Mouse (Mus musculus) neural tube, embryonic 12.5 days (tissue): Measurements from ENCODE around the gene Clock. TPM values are rescaled to one million over a fixed set of nuclear protein-coding genes. Genes with fewer than 3 reads are reported as not detected.
A peak's percentile ranks its signal among the peaks of the same experiment; 100 is the strongest.

Source experiments
- ATAC-seq: fragments of 200-750 bp; cut with Nextera tagmentation; 2 replicates; pipeline ENCODE4 v1.8.0; 2017; ENCODE audit warnings: low read depth, mild to moderate bottlenecking, moderate TSS enrichment, moderate library complexity; ENCODE audit not compliant: low FRiP score
- H3K27ac ChIP-seq: fragments of 300-500 bp; sonication (generic); 2 replicates; pipeline ENCODE4 v1.5.1; 2016
- H3K27me3 ChIP-seq: fragments of 300-500 bp; sonication (generic); replicated peaks from 2 replicates; pipeline ENCODE4 v1.6.1; 2016; ENCODE audit warnings: mild to moderate bottlenecking
- H3K36me3 ChIP-seq: fragments of 300-500 bp; sonication (generic); 2 replicates; pipeline ENCODE4 v1.6.1; 2016; ENCODE audit warnings: mild to moderate bottlenecking
- H3K4me1 ChIP-seq: fragments of 300-500 bp; sonication (generic); 2 replicates; pipeline ENCODE4 v1.6.1; 2016
- H3K4me2 ChIP-seq: fragments of 300-500 bp; sonication (generic); replicated peaks from 2 replicates; pipeline ENCODE4 v1.6.1; 2016; ENCODE audit warnings: mild to moderate bottlenecking
- H3K4me3 ChIP-seq: fragments of 300-500 bp; sonication (generic); 2 replicates; pipeline ENCODE4 v1.5.1; 2016
- H3K9ac ChIP-seq: fragments of 300-500 bp; sonication (generic); 2 replicates; pipeline ENCODE4 v1.6.1; 2016; ENCODE audit warnings: mild to moderate bottlenecking
- H3K9me3 ChIP-seq: fragments of 300-500 bp; sonication (generic); 2 replicates; pipeline ENCODE4 v1.6.1; 2016; ENCODE audit warnings: mild to moderate bottlenecking
- WGBS: fragments of 180-500 bp; shearing (Covaris S2); methylation state at CpG from one replicate; pipeline ENCODE4 v1.1.7; 2016; 5-methylcytosine and 5-hydroxymethylcytosine counted together
- polyA plus RNA-seq: library from polyadenylated mRNA; unstranded; fragments of >200 nt; fragmentation: Nextera tagmentation; extraction: Ambion mirVana; gene quantifications from 2 replicates; pipeline ENCODE4 v1.2.1, GENCODE M21; 2016

Gene Clock
- 14.3 and 14.5 TPM in 2 replicates for polyA plus RNA-seq

- Histone ChIP-seq H3K4me3 (peak within 1 kb of the TSS; percentile 98), H3K4me2 (peak within 1 kb of the TSS; percentile 80), H3K9me3 (no peaks in the 10 kb centered on the region), H3K9ac (peak within 1 kb of the TSS; percentile 91), H3K4me1 (peaks cover 19% of the 10 kb centered on the region; the same call in 1 of the 2 replicates), H3K27ac (peak within 1 kb of the TSS; percentile 98), H3K36me3 (no peaks in the 10 kb centered on the region), H3K27me3 (no peaks in the 10 kb centered on the region)
- ATAC-seq, result peak; percentile 86
- WGBS, result under 1% methylated on average over 92 of the region's 104 CpGs
Observed at GRCm38 (mm10) chr5:76304452-76305341, at the start of gene Clock. Gene Clock, minus strand, starts transcription at chr5:76304792.

GRCm38 (mm10) chr5:76351953-76352611, 47.5 kb upstream of the Clock start:
- Histone ChIP-seq H3K27ac (no peak overlapping the region), H3K4me2 (no peak overlapping the region), H3K36me3 (no peaks in the 10 kb centered on the region), H3K9me3 (no peaks in the 10 kb centered on the region), H3K4me3 (no peak overlapping the region), H3K27me3 (no peaks in the 10 kb centered on the region), H3K9ac (no peak overlapping the region), H3K4me1 (no peaks in the 10 kb centered on the region)
- no peak for ATAC-seq
- WGBS, result 35% methylated on average over 7 of the region's 7 CpGs

GRCm38 (mm10) chr5:76351537-76351936, 46.9 kb upstream of the Clock start:
- 91% methylated on average over 5 of the region's 5 CpGs for WGBS
- no peak for ATAC-seq
- H3K4me3 ChIP-seq, result no peak overlapping the region
- no peak overlapping the region for H3K9ac ChIP-seq
- no peaks in the 10 kb centered on the region for H3K4me1 ChIP-seq
- no peak overlapping the region for H3K27ac ChIP-seq
- H3K27me3 ChIP-seq, result no peaks in the 10 kb centered on the region
- H3K36me3 ChIP-seq, result no peaks in the 10 kb centered on the region
- no peaks in the 10 kb centered on the region for H3K9me3 ChIP-seq
- H3K4me2 ChIP-seq, result no peak overlapping the region

- Histone ChIP-seq H3K4me2 (no peak overlapping the region), H3K4me3 (no peak overlapping the region), H3K27me3 (no peaks in the 10 kb centered on the region), H3K36me3 (no peaks in the 10 kb centered on the region), H3K9me3 (no peaks in the 10 kb centered on the region), H3K9ac (no peak overlapping the region), H3K27ac (no peak overlapping the region), H3K4me1 (no peaks in the 10 kb centered on the region)
- ATAC-seq, result no peak
- WGBS, result 60% methylated on average over 2 of the region's 2 CpGs
Observed at GRCm38 (mm10) chr5:76346137-76346536, 41.5 kb upstream of the Clock start.

GRCm38 (mm10) chr5:76340931-76341330, 36.3 kb upstream of the Clock start:
- no peak overlapping the region for H3K4me2 ChIP-seq
- WGBS, result 56% methylated on average over 2 of the region's 2 CpGs
- no peak for ATAC-seq

GRCm38 (mm10) chr5:76337100-76337499, 32.5 kb upstream of the Clock start:
- H3K27ac ChIP-seq, result no peak overlapping the region
- H3K9ac ChIP-seq, result no peak overlapping the region
- no peak overlapping the region for H3K4me3 ChIP-seq
- no peaks in the 10 kb centered on the region for H3K27me3 ChIP-seq
- 84% methylated on average over 8 of the region's 8 CpGs for WGBS
- ATAC-seq, result no peak
- no peak overlapping the region for H3K4me2 ChIP-seq
- H3K4me1 ChIP-seq, result no peaks in the 10 kb centered on the region
- no peaks in the 10 kb centered on the region for H3K9me3 ChIP-seq
- no peaks in the 10 kb centered on the region for H3K36me3 ChIP-seq

More at GRCm38 (mm10) chr5:76340931-76341330, 36.3 kb upstream of the Clock start:
- Histone ChIP-seq H3K9me3 (no peaks in the 10 kb centered on the region), H3K27ac (no peak overlapping the region), H3K4me3 (no peak overlapping the region), H3K9ac (no peak overlapping the region), H3K4me1 (no peaks in the 10 kb centered on the region), H3K36me3 (no peaks in the 10 kb centered on the region), H3K27me3 (no peaks in the 10 kb centered on the region)

- Histone ChIP-seq H3K36me3 (no peaks in the 10 kb centered on the region), H3K9ac (no peak overlapping the region), H3K9me3 (no peaks in the 10 kb centered on the region), H3K4me3 (no peak overlapping the region), H3K4me2 (no peak overlapping the region), H3K27me3 (no peaks in the 10 kb centered on the region), H3K27ac (no peak overlapping the region), H3K4me1 (no peaks in the 10 kb centered on the region)
- no peak for ATAC-seq
- WGBS, result 86% methylated on average over 4 of the region's 4 CpGs
Observed at GRCm38 (mm10) chr5:76333833-76334232, 29.2 kb upstream of the Clock start.

GRCm38 (mm10) chr5:76330953-76331352, 26.4 kb upstream of the Clock start, which contains the start of gene Pdcl2:
Gene Pdcl2, minus strand, starts transcription at chr5:76331156.
- no peak within 1 kb of the TSS for H3K4me2 ChIP-seq
- H3K9me3 ChIP-seq, result no peaks in the 10 kb centered on the region
- no peak within 1 kb of the TSS for H3K9ac ChIP-seq
- H3K36me3 ChIP-seq, result no peaks in the 10 kb centered on the region
- H3K27ac ChIP-seq, result no peak within 1 kb of the TSS
- H3K27me3 ChIP-seq, result no peaks in the 10 kb centered on the region
- no peak for ATAC-seq
- WGBS, result 88% methylated on average over 7 of the region's 7 CpGs
- no peak within 1 kb of the TSS for H3K4me3 ChIP-seq
- no peaks in the 10 kb centered on the region for H3K4me1 ChIP-seq

- H3K36me3 ChIP-seq, result no peaks in the 10 kb centered on the region
- H3K27ac ChIP-seq, result no peak overlapping the region
- H3K4me1 ChIP-seq, result no peaks in the 10 kb centered on the region
- H3K27me3 ChIP-seq, result no peaks in the 10 kb centered on the region
- no peak overlapping the region for H3K9ac ChIP-seq
- no peak overlapping the region for H3K4me3 ChIP-seq
- no peaks in the 10 kb centered on the region for H3K9me3 ChIP-seq
- ATAC-seq, result no peak
- 77% methylated on average over 2 of the region's 2 CpGs for WGBS
- no peak overlapping the region for H3K4me2 ChIP-seq
Observed at GRCm38 (mm10) chr5:76327296-76327695, 22.7 kb upstream of the Clock start.

- Histone ChIP-seq H3K4me2 (no peak overlapping the region), H3K4me3 (no peak overlapping the region), H3K27ac (no peak overlapping the region), H3K27me3 (no peaks in the 10 kb centered on the region), H3K9ac (no peak overlapping the region), H3K4me1 (no peaks in the 10 kb centered on the region), H3K36me3 (no peaks in the 10 kb centered on the region), H3K9me3 (no peaks in the 10 kb centered on the region)
- ATAC-seq, result no peak
- WGBS, result 91% methylated on average over 4 of the region's 4 CpGs
Observed at GRCm38 (mm10) chr5:76325113-76325512, 20.5 kb upstream of the Clock start.

- no peaks in the 10 kb centered on the region for H3K9me3 ChIP-seq
- H3K9ac ChIP-seq, result no peak overlapping the region
- no peak for ATAC-seq
- H3K4me1 ChIP-seq, result no peaks in the 10 kb centered on the region
- H3K27ac ChIP-seq, result no peak overlapping the region
- no peak overlapping the region for H3K4me2 ChIP-seq
- no peaks in the 10 kb centered on the region for H3K27me3 ChIP-seq
- no peaks in the 10 kb centered on the region for H3K36me3 ChIP-seq
- WGBS, result 18% methylated on average over 11 of the region's 11 CpGs
- H3K4me3 ChIP-seq, result no peak overlapping the region
Observed at GRCm38 (mm10) chr5:76321249-76322196, 16.9 kb upstream of the Clock start.
